Mouse (Mus musculus) neutrophil, adult 83 days (primary cell): ENCODE data around the gene Zfp503. TPM values are rescaled to one million over a fixed set of nuclear protein-coding genes. Genes with fewer than 3 reads are reported as not detected.

Source experiments
- total RNA-seq, 2 experiments: library from RNA; stranded (reverse); gene quantifications; one replicate each; pipeline ENCODE4 v1.2.4; 2023

Gene Zfp503
- total RNA-seq = 1 to 10 TPM; 2.0 to 2.1 TPM

GRCm38 (mm10) chr14:21989291-21989913 is at the start of gene Zfp503:
Gene Zfp503 (minus strand): TSS chr14:21989601.

GRCm38 (mm10) chr14:22019252-22019948 is 30.0 kb upstream of the Zfp503 start, which contains the start of gene Lrmda:
Gene Lrmda (plus strand): TSS chr14:22019712.

Other genes with a start within 250 kb of the Zfp503 start
- gene Samd8, start 239.1 kb downstream of the Zfp503 start, total RNA-seq = 10 to 100 TPM; 34.9 to 46.9 TPM
- gene Dusp13, start 238.4 kb downstream of the Zfp503 start, total RNA-seq = not detected
- 100 to 1,000 TPM; 164 TPM for gene Vdac2, start 164.4 kb downstream of the Zfp503 start, total RNA-seq
- gene Comtd1, start 140.6 kb downstream of the Zfp503 start, total RNA-seq = 10 to 100 TPM; 29.4 to 38.1 TPM
- gene Lrmda, start 30.1 kb upstream of the Zfp503 start, total RNA-seq = 10 to 100 TPM; 15.0 to 19.5 TPM